Mouse (Mus musculus) central nervous system, embryonic 14 days (tissue): ENCODE results near the gene Luc7l. TPM values are rescaled to one million over a fixed set of nuclear protein-coding genes. Genes with fewer than 3 reads are reported as not detected.

Experiments used
- polyA plus RNA-seq: library from polyadenylated mRNA; depleted of rRNA; stranded (reverse); fragments of >200 nt; gene quantifications from 2 replicates; pipeline ENCODE4 v1.2.3, GENCODE M21; 2012; rRNA removed

The Luc7l gene
- polyA plus RNA-seq, result 117 and 119 TPM in 2 replicates

DNA sequence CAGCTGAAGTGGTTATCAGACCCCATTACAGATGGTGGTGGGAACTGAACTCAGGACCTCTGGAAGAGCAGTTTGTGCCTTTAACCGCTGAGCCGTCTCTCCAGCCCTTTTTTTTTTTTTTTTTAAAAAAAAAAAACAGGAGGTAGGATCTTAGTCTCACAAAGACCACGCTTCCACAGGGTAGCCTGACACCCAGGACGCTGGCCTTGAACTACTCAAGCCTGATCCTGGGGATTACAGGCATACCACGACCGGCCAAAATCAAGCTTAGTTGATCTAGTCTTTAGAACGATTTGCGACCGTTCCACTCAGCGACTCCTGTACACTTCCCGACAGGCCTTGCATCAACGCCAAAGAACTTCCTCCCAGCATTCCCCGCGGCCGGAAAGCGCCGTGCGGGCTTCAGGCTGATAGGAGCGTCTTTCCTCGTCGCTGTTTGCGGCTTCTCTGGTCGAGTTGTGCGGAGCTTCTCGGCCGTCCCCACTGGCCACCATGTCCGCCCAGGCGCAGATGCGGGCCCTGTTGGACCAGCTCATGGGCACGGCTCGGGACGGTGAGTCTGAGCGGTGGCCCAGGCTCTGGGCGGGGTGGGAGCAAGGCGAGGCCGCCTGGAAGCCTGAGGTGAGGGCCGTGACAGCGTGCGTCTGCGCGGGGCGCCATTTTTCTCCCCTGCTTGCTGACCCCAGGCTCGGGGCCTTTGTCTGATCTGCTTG, at the start of gene Luc7l:
Gene Luc7l (plus strand): TSS at position 358 of the 713 bp plus-strand sequence.

DNA sequence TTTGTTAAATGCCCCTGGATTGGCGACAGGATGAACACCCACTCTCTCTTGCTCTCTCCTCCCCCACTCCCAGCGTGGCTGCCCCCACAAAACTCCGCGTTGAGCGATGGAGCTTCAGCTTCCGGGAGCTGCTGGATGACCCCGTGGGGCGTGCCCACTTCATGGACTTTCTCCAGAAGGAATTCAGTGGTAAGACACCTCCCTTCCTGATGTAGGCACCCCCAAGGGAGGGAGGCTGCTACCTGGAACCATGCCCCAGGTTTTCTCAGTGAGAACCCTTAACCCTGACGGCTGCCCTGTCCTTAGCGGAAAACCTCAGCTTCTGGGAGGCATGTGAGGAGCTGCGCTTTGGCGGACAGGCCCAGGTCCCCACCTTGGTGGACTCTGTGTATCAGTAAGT, 45.0 kb upstream of the Luc7l start, which contains the start of gene Arhgdig:
Gene Arhgdig (minus strand): TSS at position 101 of the 400 bp plus-strand sequence.

DNA sequence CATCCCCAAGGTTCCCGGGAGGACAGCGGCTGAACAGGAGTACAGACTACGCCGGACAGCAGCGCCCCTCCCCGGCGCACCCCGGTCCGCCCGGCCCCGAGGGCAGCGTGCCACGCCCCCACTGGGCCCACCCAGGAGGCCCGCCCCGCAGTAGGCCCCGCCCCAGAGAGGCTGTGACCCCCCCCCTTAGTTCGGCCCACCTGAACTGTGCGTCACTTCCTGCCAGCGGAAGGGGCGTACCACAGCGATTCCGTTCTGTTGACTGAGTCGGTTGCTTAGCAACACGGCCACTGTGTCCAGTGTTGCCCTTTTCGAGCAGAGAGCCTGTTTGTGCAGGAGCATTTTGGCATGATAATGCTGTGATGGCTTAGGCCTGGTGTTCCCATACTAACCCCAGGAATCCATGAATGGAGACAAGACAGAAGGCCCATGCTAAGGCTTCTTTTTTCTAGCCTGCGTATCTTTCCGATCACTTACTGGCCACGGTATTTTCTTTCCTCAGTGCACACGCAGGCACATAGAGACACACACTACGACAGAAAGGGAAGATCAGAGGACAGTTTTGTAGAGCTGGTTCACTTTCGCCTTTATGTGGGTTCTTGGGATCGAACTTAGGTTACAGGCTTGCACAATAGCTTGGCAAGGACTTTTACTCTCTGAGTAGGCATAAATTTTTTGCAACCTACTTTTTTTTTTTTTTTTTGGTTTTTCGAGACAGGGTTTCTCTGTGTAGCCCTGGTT, 8.4 kb upstream of the Luc7l start, which contains the start of gene Fam234a:
Gene Fam234a (minus strand): TSS at position 142 of the 741 bp plus-strand sequence.

Other genes starting within 250 kb of the Luc7l start
- 64.6 and 66.8 TPM in 2 replicates for gene Rab11fip3, start 183.3 kb upstream of the Luc7l start, polyA plus RNA-seq
- gene Decr2, start 162.6 kb upstream of the Luc7l start, polyA plus RNA-seq, result 24.3 and 26.7 TPM in 2 replicates
- gene Nme4, start 157.3 kb upstream of the Luc7l start, polyA plus RNA-seq, result 55.0 and 61.3 TPM in 2 replicates
- 10.1 and 10.5 TPM in 2 replicates for gene Tmem8, start 139.6 kb upstream of the Luc7l start, polyA plus RNA-seq
- gene Mrpl28, start 129.4 kb upstream of the Luc7l start, polyA plus RNA-seq, result 104 and 109 TPM in 2 replicates
- gene Axin1, start 114.2 kb upstream of the Luc7l start, polyA plus RNA-seq, result 32.0 and 32.3 TPM in 2 replicates
- 0.05 and 0.09 TPM in 2 replicates for gene Pdia2, start 53.8 kb upstream of the Luc7l start, polyA plus RNA-seq
- 9.7 and 15.0 TPM in 2 replicates for gene Rgs11, start 49.9 kb upstream of the Luc7l start, polyA plus RNA-seq
- 29.0 and 41.3 TPM in 2 replicates for gene Arhgdig, start 45.1 kb upstream of the Luc7l start, polyA plus RNA-seq
- gene Fam234a, start 8.7 kb upstream of the Luc7l start, polyA plus RNA-seq, result 23.6 and 29.9 TPM in 2 replicates
- gene Neurl1b, start 161.9 kb downstream of the Luc7l start, polyA plus RNA-seq, result 6.9 and 7.0 TPM in 2 replicates